Mouse (Mus musculus) lung, postnatal 25 days (tissue): ENCODE measurements at regions not wholly inside any gene's neighbourhood (a gene's known extent, or its start where the extent isn't known, plus 50 kb on each side); places are given as distances from the start of the nearest gene placed in this dataset.
A peak's percentile ranks its signal among the peaks of the same experiment; 100 is the strongest.
"Not testable (repeated sequence)": the region's sequence is repeated elsewhere in the genome, so short reads cannot be mapped to it uniquely, and the experiment has no call there.

Experiments
- DNase-seq: peaks from one replicate; pipeline ENCODE4 v3.0.0; 2022; ENCODE audit warnings: low spot score

DNA sequence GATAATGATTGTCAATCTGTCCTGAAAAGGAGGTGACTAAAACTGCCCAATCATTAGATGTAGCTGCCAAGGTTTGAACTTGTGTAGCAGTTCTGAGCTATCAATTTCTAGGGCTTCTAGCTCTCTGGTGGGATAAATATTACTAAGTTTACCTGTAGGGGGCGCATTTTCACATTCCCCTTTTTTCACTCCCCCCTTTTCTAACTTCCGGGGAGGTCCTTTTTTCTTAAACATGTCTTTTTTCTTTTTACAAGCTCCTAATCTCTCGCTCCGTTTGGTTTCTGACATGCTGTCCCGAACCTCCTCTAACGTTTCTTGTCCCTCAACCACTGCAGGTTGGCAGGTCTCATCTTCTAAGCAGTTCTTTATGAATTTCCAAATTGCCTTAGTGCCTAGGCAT, 2129.0 kb downstream of the Cntnap5b start:
- DNase-seq, result not testable (repeated sequence)

DNA sequence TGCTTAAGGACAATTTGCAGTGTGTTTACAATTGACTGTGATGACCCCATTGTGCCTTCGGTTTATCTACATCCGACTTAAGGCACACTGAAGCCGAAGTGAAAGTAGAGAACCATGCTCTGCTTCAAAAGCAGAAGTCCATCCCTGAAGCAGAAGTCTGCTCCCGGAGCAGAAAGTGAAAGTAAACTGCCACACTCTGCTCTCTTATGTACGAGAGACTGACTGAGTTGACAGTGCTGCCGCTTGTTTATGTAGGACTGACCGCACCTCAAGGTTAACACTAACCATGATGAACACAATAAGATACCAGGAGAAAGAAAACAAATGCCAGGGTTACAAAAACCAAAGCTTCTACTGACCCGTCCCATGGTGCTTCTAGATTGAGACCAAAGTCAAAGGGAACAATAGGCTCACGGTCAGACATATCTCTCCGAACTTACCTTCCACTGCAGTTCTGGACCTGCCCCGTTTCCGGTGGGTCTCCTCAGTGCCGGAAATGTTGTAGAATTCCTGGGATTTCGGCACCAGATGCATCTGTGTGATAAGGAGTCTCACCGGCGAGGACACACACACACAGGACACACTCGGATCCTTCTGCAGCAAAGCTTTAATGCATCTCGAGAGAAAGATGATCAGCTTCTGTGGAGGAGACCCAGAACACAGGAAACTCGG, 2129.7 kb downstream of the Cntnap5b start:
- peak; percentile 14 for DNase-seq

DNA sequence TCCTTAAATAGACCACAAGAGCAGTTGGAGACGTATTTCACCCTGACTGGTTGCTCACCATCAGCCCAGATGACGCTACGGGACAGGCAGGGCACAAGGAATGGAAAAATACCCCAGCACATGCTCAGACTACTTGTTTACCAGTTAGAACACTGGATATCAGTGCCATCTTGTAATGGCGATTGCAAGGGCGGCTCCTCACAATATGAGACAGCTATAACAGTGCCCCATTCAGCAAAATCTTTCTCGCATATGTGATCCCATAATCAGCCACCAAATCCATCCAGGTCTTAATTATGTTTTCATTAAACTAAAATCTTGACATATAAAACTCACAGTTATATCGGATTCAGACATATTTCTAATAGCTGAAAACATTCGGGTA, 2130.3 kb downstream of the Cntnap5b start:
- not testable (repeated sequence) for DNase-seq

DNA sequence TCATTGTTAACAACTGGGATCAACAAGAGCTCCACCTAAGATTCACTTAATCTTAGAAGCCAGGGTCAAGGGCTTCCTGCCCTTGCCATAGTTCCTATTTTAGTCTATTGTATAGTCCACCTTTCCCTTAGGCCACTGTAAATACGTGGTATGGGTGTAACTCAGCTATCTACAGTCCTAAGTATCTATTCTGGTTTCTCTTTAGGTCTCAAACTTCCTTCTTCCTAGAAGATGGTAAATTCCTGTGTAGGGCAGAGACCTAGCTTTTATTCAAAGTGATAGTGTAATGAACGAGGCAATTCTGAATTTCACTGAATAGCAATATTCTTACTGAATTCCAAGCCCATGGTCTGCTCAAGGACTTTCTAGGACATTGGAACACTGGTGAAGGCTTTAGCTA, 2144.4 kb downstream of the Cntnap5b start:
- DNase-seq, result not testable (repeated sequence)

DNA sequence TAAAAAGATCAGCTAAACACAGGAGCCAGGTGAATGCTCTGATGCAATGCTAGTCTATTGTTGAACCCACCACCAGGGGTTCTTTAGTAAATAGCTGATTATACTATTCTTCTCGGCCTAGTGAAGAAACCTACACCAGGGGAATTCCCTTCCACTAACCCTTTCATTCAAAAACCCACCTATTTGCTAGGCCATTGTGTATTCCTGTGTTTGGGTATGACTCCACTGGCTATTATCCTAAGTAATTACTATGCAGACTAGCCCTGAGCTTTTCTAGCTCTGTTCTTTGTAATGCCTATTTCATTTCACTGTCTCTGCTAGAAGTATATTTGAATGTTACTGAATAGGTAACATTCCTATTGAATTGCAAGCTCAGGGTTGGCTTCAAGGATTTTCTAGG, 2146.3 kb downstream of the Cntnap5b start:
- DNase-seq, result no peak

DNA sequence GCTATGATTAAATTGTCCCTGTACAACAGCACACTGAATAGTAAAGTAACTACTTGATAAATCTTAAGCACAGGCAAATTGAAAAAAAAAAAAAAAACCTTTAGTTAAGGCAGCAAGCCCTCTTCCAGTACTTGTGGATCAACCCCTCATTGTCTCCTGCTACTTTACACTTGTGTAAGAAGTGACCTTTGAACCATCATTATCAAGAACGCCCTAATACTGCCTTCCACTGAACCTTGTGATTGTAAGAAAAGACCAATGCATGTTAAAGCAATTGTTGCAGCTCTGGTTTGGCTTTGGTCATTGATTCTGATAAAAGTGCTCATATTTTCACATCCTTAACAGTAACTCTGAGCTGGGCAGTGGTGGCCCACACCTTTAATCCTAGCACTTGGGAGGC, 2168.5 kb downstream of the Cntnap5b start:
- DNase-seq, result no peak
